28 mouse cellular contexts compared by ENCODE assay signal in genomic region chr12:53638571-53638970, GRCm38 (mm10).
"Had no signal": no experiment of that assay in that cellular context is flagged by ENCODE, and none has a peak within 500 bp of the region (broad histone marks: within the 10 kb centered on the region; RNA-seq: fewer than 3 reads in every experiment).

No protein-coding gene starts in this region.

- H3K9me3 ChIP-seq: heart, embryonic 10.5 days; heart, embryonic 12.5 days; hindbrain, embryonic 10.5 days; hindbrain, embryonic 12.5 days; intestine, embryonic 15.5 days; limb, embryonic 10.5 days; limb, embryonic 12.5 days; liver, embryonic 13.5 days; liver, embryonic 15.5 days had no signal

- H3K4me1 ChIP-seq: heart, embryonic 10.5 days; heart, embryonic 12.5 days; hindbrain, embryonic 12.5 days; intestine, embryonic 15.5 days; liver, embryonic 13.5 days; liver, embryonic 15.5 days had no signal

- DNase-seq: gastrocnemius, adult 2 months; gastrocnemius, postnatal 10 days; gastrocnemius, postnatal 25 days; heart, adult 18-20 months; heart, postnatal 10 days; heart, postnatal 4 days; kidney, adult 18-20 months; kidney, adult 8-10 months; kidney, postnatal 10 days; kidney, postnatal 25 days; kidney, postnatal 4 days; layer of hippocampus, adult 9-11 months; liver; liver, embryonic 13.5 days had no signal

- H3K36me3 ChIP-seq: heart, embryonic 10.5 days; heart, embryonic 12.5 days; hindbrain, embryonic 10.5 days; hindbrain, embryonic 12.5 days; intestine, embryonic 15.5 days; limb, embryonic 10.5 days; limb, embryonic 12.5 days; liver, embryonic 13.5 days; liver, embryonic 15.5 days had no signal

- ATAC-seq: hindbrain, embryonic 16.5 days; inflammation-experienced regulatory T-cells, adult 6 months; intestine, embryonic 15.5 days; intestine, postnatal 0 days had no signal

- H3K27ac ChIP-seq: gastrocnemius, adult 2 months; heart, embryonic 10.5 days; hindbrain, embryonic 10.5 days; hindbrain, embryonic 12.5 days; hindbrain, embryonic 14.5 days; intestine, embryonic 15.5 days; left cerebral cortex, adult 2 months; limb, embryonic 10.5 days; limb, embryonic 12.5 days; liver, embryonic 13.5 days; liver, embryonic 15.5 days had no signal

- H3K4me2 ChIP-seq: heart, embryonic 12.5 days; hindbrain, embryonic 12.5 days; hindbrain, embryonic 14.5 days; intestine, embryonic 15.5 days; limb, embryonic 12.5 days; liver, embryonic 11.5 days; liver, embryonic 13.5 days; liver, embryonic 15.5 days had no signal

- H3K9ac ChIP-seq: heart, embryonic 12.5 days; hindbrain, embryonic 12.5 days; hindbrain, embryonic 14.5 days; intestine, embryonic 15.5 days; limb, embryonic 12.5 days; liver, embryonic 13.5 days; liver, embryonic 15.5 days had no signal

- H3K27me3 ChIP-seq: heart, embryonic 12.5 days; hindbrain, embryonic 12.5 days; intestine, embryonic 15.5 days; liver, embryonic 13.5 days; liver, embryonic 15.5 days had no signal

- H3K4me3 ChIP-seq: gastrocnemius, adult 2 months; heart, embryonic 10.5 days; heart, embryonic 12.5 days; hindbrain, embryonic 10.5 days; hindbrain, embryonic 12.5 days; intestine, embryonic 15.5 days; left cerebral cortex, adult 2 months; limb, embryonic 10.5 days; limb, embryonic 12.5 days; liver, embryonic 13.5 days; liver, embryonic 15.5 days had no signal
